Mouse (Mus musculus): ENCODE data around the gene Smim6.

Gene Smim6

GRCm38 (mm10) chr11:115939690-115940329 is 28.0 kb downstream of the Smim6 start:
- peak; percentile 76 for DNase-seq (ENCODE audit: low spot score)

- DNase-seq (ENCODE audit: low spot score): no peak
These were observed 30.2 kb downstream of the Smim6 start for GRCm38 (mm10) chr11:115941980-115942379.

- DNase-seq (ENCODE audit: low spot score): no peak
These were observed 33.4 kb downstream of the Smim6 start for GRCm38 (mm10) chr11:115945247-115945646.

- no peak for DNase-seq (ENCODE audit: low spot score)
These were observed 34.5 kb downstream of the Smim6 start for GRCm38 (mm10) chr11:115946221-115946828.

GRCm38 (mm10) chr11:115948316-115948715 is 36.5 kb downstream of the Smim6 start:
- DNase-seq (ENCODE audit: low spot score): no peak

- no peak for DNase-seq (ENCODE audit: low spot score)
These were observed 38.9 kb downstream of the Smim6 start for GRCm38 (mm10) chr11:115950719-115951118.

GRCm38 (mm10) chr11:115954712-115955111 is 42.9 kb downstream of the Smim6 start:
- DNase-seq (ENCODE audit: low spot score): peak; percentile 5

- peak; percentile 41 for DNase-seq (ENCODE audit: low spot score)
These were observed 43.5 kb downstream of the Smim6 start for GRCm38 (mm10) chr11:115955195-115955858.

- DNase-seq (ENCODE audit: low spot score): peak; percentile 78
These were observed 44.6 kb downstream of the Smim6 start for GRCm38 (mm10) chr11:115956453-115956852.

- no peak for DNase-seq (ENCODE audit: low spot score)
These were observed 46.2 kb downstream of the Smim6 start for GRCm38 (mm10) chr11:115957971-115958370.

GRCm38 (mm10) chr11:115959018-115959417 is 47.2 kb downstream of the Smim6 start:
- DNase-seq (ENCODE audit: low spot score): no peak

- DNase-seq (ENCODE audit: low spot score): no peak
These were observed 51.0 kb downstream of the Smim6 start for GRCm38 (mm10) chr11:115962651-115963412.
